Mouse (Mus musculus): Measurements from ENCODE around the gene Impad1. TPM values are rescaled to one million over a fixed set of nuclear protein-coding genes. Genes with fewer than 3 reads are reported as not detected.

Gene Impad1
- polyA plus RNA-seq, 1 experiment, result not detected

DNA sequence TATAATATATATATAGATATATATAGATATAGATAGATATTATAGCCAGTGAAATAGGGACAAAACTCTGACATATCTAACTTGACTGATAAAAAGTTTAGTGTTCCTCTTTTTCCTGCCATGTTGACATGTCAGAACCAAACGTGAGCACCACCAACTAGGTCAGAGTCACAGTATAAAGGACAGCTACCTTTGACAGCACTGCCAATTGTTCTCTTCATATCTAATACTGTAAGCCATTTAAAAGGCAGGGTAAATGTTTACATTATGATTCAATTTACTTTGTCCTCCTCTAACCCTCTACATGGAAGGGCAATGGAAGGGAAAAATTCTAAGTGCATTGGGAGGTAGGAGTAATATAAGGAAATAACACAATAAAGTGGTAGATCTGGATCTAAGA is 8.8 kb downstream of the Impad1 start:
- WGBS, result 66% methylated on average over 1 of the region's 1 CpGs
- Histone ChIP-seq H3K4me1 (ENCODE audit: control insufficient read depth, insufficient read depth, low read length) (no peaks in the 10 kb centered on the region), H3K4me3 (ENCODE audit: insufficient read depth, low read depth, low read length) (no peak overlapping the region), H3K27ac (ENCODE audit: insufficient read depth, low read depth, low read length) (no peak overlapping the region)
- TF ChIP-seq POLR2A (IDR thresholded peaks at IDR 0.05; ENCODE audit: insufficient read depth, low read depth, low read length), result no peak
- no peak for TF ChIP-seq CTCF (IDR thresholded peaks at IDR 0.05; ENCODE audit: insufficient read depth, low read depth, low read length)

- no peaks in the 10 kb centered on the region for H3K4me1 ChIP-seq (ENCODE audit: control insufficient read depth, insufficient read depth, low read length)
- TF ChIP-seq POLR2A (IDR thresholded peaks at IDR 0.05; ENCODE audit: insufficient read depth, low read depth, low read length) (no peak), CTCF (IDR thresholded peaks at IDR 0.05; ENCODE audit: insufficient read depth, low read depth, low read length) (no peak)
Measured at GRCm38 (mm10) chr4:4783686-4783957, 9.5 kb downstream of the Impad1 start.

DNA sequence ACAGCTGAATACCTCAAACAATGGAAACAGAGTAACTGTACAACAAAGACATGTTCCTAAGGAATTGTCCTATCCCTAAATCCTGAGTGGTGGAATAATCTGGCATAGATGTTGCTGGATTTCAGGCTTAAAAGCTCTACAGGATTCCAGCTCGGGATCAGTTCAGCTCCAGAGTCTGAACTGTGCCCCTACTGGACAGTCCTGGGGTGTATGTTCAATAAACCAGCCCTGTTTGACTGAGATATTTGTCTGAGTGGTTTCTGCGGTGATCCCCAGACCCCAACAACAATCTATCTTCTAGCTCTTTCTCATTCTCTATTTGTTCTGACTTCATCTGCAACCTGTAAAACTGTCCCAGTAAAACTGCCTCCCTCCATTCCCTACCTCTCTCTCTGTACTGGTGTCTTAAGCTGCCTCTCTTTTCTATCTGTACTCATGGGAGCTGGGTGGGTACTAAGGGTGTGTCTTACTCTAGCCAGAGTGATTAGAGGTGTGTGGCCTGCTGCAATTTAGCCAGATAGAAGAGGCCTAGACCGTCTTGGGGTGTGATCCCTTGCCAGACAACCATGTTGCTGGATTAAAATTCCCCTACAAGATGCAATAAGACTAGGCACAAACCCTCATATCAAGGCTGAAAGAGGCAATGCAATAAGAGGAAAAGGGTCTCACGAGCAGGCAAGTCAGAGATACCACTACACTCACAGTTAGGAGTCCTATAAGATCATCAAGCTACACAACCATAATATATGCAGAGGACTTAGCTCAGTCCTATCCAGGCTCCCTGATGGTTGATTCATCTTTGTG is 10.1 kb downstream of the Impad1 start:
- no peak overlapping the region for H3K4me3 ChIP-seq (ENCODE audit: insufficient read depth, low read depth, low read length)
- no peaks in the 10 kb centered on the region for H3K4me1 ChIP-seq (ENCODE audit: control insufficient read depth, insufficient read depth, low read length)
- no peak overlapping the region for H3K27ac ChIP-seq (ENCODE audit: insufficient read depth, low read depth, low read length)
- TF ChIP-seq POLR2A (IDR thresholded peaks at IDR 0.05; ENCODE audit: insufficient read depth, low read depth, low read length) (no peak), CTCF (IDR thresholded peaks at IDR 0.05; ENCODE audit: insufficient read depth, low read depth, low read length) (no peak)
- 97% methylated on average over 4 of the region's 4 CpGs for WGBS

More at GRCm38 (mm10) chr4:4783686-4783957, 9.5 kb downstream of the Impad1 start:
- Histone ChIP-seq H3K4me3 (ENCODE audit: insufficient read depth, low read depth, low read length) (no peak overlapping the region), H3K27ac (ENCODE audit: insufficient read depth, low read depth, low read length) (no peak overlapping the region)

DNA sequence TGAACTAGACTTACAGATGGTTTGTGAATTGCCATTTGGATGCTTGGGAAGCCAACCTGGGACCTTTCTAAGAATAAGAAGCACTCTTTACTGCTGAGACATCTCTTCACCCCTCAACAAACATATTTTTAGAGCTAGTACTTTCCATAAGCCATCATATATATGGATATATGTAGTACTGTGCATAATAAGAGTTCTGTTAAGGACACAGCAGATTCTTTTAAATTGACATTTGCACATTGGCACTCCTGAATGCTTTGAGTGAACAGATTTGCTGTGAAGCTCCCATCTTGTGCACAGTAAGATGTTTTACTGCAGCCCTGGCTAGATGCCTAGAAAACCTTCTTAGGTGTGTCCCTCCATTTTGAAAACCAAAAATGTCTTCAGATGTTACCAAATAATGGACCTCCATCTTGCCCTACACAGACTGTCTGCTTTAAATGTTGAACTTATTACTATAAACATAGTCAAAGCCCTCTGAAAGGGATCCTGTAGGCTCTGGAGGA is 13.8 kb downstream of the Impad1 start:
- TF ChIP-seq CTCF (IDR thresholded peaks at IDR 0.05; ENCODE audit: insufficient read depth, low read depth, low read length), result no peak
- TF ChIP-seq POLR2A (IDR thresholded peaks at IDR 0.05; ENCODE audit: insufficient read depth, low read depth, low read length), result no peak
- Histone ChIP-seq H3K4me1 (ENCODE audit: control insufficient read depth, insufficient read depth, low read length) (no peaks in the 10 kb centered on the region), H3K4me3 (ENCODE audit: insufficient read depth, low read depth, low read length) (no peak overlapping the region), H3K27ac (ENCODE audit: insufficient read depth, low read depth, low read length) (no peak overlapping the region)

- TF ChIP-seq POLR2A (IDR thresholded peaks at IDR 0.05; ENCODE audit: insufficient read depth, low read depth, low read length), result no peak
- TF ChIP-seq CTCF (IDR thresholded peaks at IDR 0.05; ENCODE audit: insufficient read depth, low read depth, low read length), result no peak
- 56% methylated on average over 2 of the region's 2 CpGs for WGBS
- H3K4me3 ChIP-seq (ENCODE audit: insufficient read depth, low read depth, low read length), result no peak overlapping the region
- no peaks in the 10 kb centered on the region for H3K4me1 ChIP-seq (ENCODE audit: control insufficient read depth, insufficient read depth, low read length)
- no peak overlapping the region for H3K27ac ChIP-seq (ENCODE audit: insufficient read depth, low read depth, low read length)
Measured at GRCm38 (mm10) chr4:4771523-4772114, 21.5 kb downstream of the Impad1 start.

GRCm38 (mm10) chr4:4765806-4766205 is 27.3 kb downstream of the Impad1 start:
- Histone ChIP-seq H3K27ac (ENCODE audit: insufficient read depth, low read depth, low read length) (no peak overlapping the region), H3K4me3 (ENCODE audit: insufficient read depth, low read depth, low read length) (no peak overlapping the region), H3K4me1 (ENCODE audit: control insufficient read depth, insufficient read depth, low read length) (no peaks in the 10 kb centered on the region)
- TF ChIP-seq POLR2A (IDR thresholded peaks at IDR 0.05; ENCODE audit: insufficient read depth, low read depth, low read length), result no peak
- no peak for TF ChIP-seq CTCF (IDR thresholded peaks at IDR 0.05; ENCODE audit: insufficient read depth, low read depth, low read length)
- WGBS, result 74% methylated on average over 5 of the region's 5 CpGs

- Histone ChIP-seq H3K4me3 (ENCODE audit: insufficient read depth, low read depth, low read length) (no peak overlapping the region), H3K4me1 (ENCODE audit: control insufficient read depth, insufficient read depth, low read length) (no peaks in the 10 kb centered on the region), H3K27ac (ENCODE audit: insufficient read depth, low read depth, low read length) (no peak overlapping the region)
- WGBS, result 89% methylated on average over 4 of the region's 4 CpGs
- TF ChIP-seq CTCF (IDR thresholded peaks at IDR 0.05; ENCODE audit: insufficient read depth, low read depth, low read length) (no peak), POLR2A (IDR thresholded peaks at IDR 0.05; ENCODE audit: insufficient read depth, low read depth, low read length) (no peak)
Measured at GRCm38 (mm10) chr4:4758376-4758775, 34.8 kb downstream of the Impad1 start.

- H3K27ac ChIP-seq (ENCODE audit: insufficient read depth, low read depth, low read length), result no peak overlapping the region
- 61% methylated on average over 3 of the region's 3 CpGs for WGBS
- H3K4me3 ChIP-seq (ENCODE audit: insufficient read depth, low read depth, low read length), result no peak overlapping the region
- no peaks in the 10 kb centered on the region for H3K4me1 ChIP-seq (ENCODE audit: control insufficient read depth, insufficient read depth, low read length)
- TF ChIP-seq POLR2A (IDR thresholded peaks at IDR 0.05; ENCODE audit: insufficient read depth, low read depth, low read length) (no peak), CTCF (IDR thresholded peaks at IDR 0.05; ENCODE audit: insufficient read depth, low read depth, low read length) (no peak)
Measured at GRCm38 (mm10) chr4:4729427-4729826, 63.7 kb downstream of the Impad1 start.

GRCm38 (mm10) chr4:4726241-4726776 is 66.8 kb downstream of the Impad1 start:
- Histone ChIP-seq H3K4me1 (ENCODE audit: control insufficient read depth, insufficient read depth, low read length) (no peaks in the 10 kb centered on the region), H3K27ac (ENCODE audit: insufficient read depth, low read depth, low read length) (no peak overlapping the region), H3K4me3 (ENCODE audit: insufficient read depth, low read depth, low read length) (no peak overlapping the region)
- TF ChIP-seq POLR2A (IDR thresholded peaks at IDR 0.05; ENCODE audit: insufficient read depth, low read depth, low read length) (no peak), CTCF (IDR thresholded peaks at IDR 0.05; ENCODE audit: insufficient read depth, low read depth, low read length) (no peak)
- WGBS, result 78% methylated on average over 3 of the region's 3 CpGs
